Mouse (Mus musculus): ENCODE results near the gene Endov. TPM values are rescaled to one million over a fixed set of nuclear protein-coding genes. Genes with fewer than 3 reads are reported as not detected.

The Endov gene
- total RNA-seq, 2 experiments from 2014 or later = 4.7 to 5.3 TPM

DNA sequence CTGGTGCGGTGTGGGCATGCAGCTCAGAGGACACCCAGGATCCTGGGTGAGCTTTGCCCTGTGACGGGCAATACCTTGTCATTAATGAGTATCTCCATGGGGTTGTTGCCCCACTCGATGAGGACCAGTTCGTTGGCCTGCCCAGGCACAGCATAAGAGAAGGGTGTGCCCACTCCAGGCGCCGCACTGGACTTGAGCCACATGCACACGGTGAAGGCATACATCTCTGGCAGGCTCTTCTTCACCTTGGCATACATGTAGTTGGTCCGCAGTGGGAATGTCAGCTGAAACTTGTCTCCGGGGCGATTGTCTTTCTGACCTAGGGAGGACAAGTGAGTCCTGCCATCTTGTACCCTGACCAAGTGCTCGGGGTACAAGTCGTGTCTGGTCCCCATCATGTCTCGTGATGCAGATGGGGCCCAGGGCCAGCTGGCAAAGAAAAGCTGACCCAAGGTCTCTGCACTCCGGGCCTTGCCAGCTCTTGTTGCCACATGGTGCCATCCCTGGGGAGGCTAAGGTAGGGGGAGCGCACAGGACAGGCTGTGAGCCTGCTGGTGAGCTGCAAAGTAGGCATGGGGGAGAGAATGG lies 53.5 kb downstream of the Endov start:
- ATAC-seq (ENCODE audit: poor library complexity, severe bottlenecking) = no peak

DNA sequence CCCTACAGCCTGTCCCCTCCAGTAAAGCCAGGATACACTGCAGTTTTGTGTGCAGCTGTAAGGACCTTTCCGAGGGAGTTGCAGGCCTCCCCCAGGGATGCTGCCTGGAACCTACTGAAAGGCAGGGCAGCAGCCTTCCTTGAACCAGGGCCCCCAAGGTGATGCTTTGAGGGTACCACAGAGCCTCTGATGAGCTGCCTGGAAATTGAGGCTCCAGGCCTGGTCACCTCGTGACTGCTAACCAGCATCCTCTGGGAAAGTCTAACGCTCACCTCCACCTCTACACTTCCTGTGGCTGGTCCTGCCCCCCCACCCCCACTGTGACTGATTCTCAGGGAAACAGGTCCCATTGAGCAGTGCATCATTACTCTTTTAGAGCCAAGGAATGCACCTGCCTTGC lies 54.1 kb downstream of the Endov start:
- ATAC-seq (ENCODE audit: poor library complexity, severe bottlenecking) = no peak

DNA sequence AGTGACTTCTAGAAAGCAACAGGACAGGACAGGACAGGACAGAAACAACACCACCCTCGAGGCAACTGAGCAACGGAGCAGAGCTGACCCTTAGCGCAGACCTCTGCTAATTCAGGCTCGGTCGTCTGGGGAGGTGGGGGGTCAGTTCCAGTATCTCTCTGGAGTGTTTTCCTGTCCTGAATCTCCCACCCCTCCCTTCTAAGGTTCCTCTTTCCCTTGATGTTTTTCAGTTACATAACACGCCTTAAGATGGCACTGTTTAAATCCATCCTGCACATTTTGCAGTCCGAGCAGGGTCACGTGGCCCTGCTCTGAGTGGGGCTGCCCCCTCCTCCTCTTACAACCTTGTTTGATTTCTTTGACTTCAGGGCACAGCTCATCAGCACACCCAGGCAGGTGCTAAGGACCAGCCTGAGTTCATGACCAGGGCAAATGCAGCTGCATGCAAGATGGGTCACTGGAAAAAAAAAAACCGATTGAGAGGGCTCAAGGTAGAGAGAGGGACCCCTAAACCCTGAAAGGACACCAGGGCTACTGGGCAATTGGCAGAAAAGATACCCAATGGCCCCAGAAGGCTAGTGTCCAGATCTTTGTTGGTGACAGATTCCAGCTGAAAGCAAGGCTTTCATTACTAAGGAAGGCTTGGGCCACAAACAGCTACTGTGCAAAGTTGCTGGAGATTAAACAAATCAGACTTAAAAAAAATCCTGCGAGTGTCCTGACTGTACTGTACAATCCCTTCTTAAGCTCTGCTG lies 54.8 kb downstream of the Endov start:
- ATAC-seq (ENCODE audit: poor library complexity, severe bottlenecking) = no peak

DNA sequence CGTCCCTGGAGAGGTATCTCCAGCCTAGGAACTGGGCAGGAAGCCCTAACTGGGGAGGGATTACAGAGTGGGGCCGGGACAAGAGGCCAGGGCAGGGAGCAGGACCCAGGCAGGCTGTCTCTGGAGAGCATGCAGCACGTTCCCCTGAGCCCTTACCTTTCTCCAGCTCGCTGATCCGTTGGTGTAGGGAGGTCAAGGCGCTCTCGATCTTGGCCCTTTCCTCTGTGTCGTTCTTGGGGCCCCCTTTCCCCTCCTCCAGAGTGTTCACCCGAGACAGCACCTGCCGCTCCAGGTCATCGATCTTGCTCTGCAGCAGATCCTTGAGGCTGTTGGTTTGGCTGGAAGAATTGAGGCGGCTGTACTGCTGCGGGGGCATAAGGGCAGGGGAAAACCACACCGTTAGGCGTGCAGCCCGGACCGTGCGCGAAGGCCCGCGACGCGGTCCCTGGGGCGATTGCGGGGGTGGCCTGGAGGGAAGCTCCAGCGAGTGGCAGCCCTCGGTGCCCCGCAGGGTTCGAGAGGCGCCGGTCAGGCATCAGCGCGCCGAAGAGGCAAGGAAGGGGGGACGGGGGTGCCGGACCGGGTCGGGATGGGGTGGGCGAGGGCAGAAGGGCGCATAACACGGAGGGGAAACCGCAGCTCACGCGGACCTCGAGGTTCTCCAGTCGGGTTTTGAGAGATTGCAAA lies 55.5 kb downstream of the Endov start:
- ATAC-seq (ENCODE audit: poor library complexity, severe bottlenecking) = no peak

DNA sequence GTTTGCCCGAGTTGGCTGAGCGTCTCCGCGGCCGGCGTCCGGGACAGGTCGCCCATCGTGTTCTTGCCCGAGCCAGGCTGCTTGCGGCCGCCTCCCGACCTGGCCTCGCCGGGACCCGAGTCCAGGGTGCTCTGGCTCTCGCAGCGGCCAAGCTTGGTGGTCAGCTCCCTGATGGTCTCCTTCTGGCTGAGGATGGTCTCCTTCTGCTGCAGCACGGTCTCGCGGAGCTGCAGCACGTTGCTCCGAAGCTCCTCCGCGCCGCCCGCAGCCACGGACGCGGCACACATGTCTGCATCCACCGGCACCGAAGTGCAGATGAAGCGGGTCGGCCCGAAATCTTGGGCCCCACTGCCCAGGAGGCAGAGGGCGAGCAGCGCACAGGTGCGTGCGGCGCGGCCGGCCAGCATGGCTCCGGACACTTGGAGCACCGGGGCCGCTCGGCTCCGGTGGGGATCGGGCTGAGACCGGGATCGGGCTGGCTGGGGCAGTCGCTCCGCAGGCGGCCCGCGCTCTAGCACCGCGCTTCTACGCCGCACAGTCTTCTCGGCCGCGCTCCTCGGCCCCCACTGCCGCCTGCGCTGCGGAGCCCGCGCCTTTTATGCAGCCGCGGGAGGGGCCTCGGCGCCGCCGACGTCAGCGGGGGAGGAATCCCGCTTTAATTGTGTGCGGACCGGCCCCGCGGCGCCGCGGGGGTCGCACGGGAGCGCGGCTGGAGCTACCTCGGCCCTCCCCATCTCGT lies 56.2 kb downstream of the Endov start, which contains the start of gene Nptx1:
Gene Nptx1 (minus strand): TSS at position 571 of the 739 bp plus-strand sequence.
- ATAC-seq (ENCODE audit: poor library complexity, severe bottlenecking) = no peak

DNA sequence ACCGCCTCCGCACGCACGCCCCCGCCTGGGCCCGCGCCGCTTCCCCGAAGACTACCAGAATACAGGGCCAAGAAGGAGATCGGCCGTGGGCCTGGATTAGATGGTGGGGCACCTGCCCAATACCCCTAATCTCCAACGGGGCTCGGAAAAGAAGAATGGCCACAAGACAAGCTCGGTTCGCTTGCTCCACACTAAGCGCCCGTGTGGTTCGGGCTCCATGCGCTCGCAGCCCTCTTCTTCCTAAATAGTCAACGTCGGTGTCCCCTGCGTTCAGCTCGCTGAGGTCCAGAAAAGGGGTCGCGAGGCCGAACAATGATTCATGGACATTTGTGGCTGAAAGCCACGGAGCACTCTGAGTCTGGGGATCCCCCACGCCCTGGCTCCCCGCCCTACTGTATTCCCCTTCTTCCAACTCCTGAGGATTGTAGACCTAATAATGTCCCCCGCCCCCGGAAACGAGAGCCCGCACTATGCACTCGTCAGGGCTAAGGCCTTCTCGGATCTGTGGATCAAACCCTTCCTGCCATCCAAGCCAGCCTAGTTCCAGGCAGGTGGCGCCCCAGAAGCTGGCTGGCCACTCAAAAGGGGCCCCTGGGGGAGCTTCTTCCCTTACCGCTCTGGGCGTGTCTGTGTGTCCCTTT lies 56.9 kb downstream of the Endov start:
- no peak for ATAC-seq (ENCODE audit: poor library complexity, severe bottlenecking)

DNA sequence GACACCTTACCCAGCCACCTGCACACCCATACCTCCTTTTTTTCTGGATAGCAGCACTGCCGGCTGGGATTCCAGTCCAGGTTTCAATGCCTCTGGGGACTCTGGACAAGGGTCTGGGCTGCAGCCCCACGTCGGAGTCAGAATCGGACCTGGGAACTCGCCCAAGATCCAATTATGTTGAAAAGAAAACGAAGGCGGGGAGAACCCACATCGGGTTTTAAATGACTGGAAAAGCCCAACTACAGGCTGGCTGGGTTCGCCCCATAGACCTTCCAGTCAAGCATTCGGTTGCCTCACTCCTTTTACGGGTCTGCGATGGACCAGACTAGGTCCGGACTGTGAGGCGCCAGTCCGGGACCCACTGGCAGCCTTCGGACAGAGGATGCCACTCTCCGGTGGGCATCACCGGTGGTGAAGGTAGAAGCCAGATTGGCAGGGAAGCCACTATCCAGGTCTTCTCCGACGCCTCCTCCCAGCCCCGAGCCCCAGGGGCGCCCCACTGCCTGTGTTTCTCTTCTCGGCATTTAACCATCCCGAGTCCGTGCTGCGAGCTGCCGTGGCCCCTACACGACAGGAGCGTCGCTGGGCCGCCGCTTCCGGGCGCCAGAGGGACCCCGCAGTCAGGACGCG lies 57.7 kb downstream of the Endov start:
- ATAC-seq (ENCODE audit: poor library complexity, severe bottlenecking) = no peak

DNA sequence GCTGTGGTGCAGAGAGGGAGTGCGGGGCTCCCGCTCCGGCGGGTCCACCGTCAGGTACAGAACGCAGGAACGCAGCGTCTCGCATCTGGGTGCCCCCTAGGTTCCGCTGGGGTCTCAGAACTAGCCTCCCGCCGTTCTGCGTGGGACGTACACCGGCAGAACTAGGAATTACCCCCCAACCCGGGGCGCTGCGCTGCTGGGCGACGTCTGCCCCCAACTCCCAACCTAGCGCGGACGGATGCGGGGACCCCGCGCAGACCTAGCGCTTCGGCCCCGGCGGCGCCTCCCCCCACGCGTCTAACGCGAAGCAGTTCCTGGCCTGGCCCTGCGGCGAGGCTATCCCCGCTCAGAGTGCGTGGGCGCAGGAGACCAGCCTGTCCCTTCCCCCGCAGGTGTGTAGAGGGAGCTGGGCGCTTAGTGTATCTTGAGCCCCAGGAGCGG lies 58.2 kb downstream of the Endov start:
- no peak for ATAC-seq (ENCODE audit: poor library complexity, severe bottlenecking)

DNA sequence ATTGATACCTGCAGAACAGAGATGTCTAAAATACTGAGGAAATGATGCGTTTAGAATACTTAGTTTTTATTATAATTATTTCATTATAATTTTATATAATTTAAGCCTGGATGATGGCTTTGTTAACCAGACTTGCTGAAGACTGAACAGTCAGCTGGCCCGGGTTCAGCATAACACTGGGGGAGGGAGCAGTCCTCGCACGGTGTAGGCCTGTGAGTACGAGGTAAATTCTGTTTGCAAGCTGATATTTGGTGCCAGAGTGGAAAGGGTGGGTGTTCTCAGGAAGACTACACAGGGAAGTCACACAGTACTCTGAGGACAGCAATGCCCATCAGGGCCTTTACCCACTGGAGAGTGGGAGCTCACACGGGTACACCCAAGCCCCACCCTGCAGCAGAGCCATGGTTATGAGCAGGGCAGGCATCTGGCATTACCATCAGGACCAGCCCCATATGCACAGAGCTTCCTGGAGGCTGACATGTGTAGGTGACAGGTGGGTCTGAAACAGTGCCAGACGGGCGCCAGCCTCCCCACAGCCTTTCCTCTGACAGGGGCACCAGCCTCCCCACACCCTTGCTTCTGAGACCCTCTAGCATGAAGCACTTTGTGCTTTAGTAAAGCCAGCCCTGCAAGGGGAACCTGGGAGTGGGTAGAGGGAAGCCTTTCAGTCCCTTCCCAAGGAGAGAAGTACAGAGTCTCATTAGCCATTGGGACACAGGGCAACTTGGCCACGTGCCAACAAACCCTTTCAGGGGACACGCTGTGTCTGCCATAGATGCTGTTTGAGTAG lies 59.6 kb downstream of the Endov start:
- no peak for ATAC-seq (ENCODE audit: poor library complexity, severe bottlenecking)

DNA sequence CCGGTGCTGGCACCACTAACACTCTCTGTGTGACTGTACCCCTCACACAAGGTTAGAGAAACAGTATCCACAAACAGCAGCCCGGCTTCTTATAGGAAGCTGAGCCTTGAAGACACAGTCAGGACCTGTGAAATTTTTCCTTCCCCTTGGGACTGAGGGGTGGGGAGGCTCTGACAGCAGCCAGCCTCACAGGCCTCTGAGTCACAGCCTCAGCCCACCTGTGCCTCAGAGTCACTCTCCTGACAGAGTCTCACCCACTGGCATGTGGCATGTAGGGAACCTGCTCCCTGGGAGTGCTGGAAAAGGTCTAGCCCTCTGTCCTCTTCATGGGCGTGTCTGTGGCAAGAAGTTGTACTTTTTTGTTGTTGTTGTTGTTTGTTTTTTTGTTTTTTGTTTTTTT lies 60.3 kb downstream of the Endov start:
- ATAC-seq (ENCODE audit: poor library complexity, severe bottlenecking) = no peak

DNA sequence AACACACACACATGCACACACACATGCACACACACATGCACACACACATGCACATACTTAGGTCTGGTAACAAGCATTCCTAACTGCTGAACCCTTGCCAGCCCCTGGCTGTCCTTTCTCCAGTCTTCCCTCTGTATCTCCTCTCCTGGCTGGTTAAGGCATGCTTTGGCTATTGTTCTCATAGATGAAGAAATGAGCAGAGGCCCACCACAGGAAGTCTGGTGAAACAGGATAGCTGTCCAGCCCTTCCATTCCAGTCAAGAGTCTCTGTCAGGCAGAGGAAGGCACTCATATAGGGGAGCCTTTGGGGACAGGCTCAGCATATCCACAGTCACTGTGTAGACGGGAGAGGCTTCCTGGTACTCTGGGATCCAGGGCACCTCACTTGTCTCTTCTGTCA lies 61.2 kb downstream of the Endov start:
- ATAC-seq (ENCODE audit: poor library complexity, severe bottlenecking) = no peak

DNA sequence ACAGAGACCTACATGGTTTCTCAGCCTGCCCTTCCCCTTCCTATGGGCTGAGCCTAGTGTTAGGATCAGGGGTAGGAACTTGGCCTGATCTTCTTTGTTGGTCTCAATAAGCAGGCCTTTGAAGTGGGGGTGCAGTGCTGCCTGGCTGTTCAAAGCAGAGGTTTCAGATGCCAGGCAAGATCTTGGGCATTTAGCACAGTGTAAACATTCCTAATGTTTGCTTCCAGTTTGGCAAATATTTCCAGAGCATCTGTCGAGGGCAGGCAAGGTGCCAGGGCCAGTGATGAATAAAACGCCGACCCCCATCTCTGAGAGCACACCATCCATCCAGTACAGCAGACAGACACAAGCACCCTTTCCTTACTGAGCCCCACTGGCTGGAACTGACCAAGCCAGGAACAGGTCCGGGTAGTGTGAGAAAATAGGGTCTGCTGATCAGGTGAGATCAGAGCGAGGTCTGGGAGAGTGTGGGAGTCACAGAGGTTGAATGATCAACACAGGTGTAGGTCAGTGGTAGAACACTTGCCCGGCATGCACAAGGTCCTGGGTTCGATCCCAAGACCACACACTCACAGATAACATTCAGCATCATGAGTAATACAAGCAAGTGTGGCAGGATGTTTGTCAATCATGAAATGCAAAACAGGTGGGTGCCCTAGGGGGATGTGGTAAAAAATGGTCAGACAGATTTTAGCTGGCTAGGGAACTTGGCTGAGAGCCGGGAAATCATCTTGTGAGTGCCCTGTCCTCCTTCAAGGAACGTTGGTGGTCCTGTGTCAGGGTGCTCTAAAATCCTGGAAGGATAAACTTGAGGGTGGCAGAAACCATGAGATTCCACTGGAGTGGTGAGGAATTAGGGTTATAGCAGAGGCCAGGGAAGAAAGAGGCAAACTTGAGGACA lies 62.0 kb downstream of the Endov start:
- ATAC-seq (ENCODE audit: poor library complexity, severe bottlenecking) = no peak

DNA sequence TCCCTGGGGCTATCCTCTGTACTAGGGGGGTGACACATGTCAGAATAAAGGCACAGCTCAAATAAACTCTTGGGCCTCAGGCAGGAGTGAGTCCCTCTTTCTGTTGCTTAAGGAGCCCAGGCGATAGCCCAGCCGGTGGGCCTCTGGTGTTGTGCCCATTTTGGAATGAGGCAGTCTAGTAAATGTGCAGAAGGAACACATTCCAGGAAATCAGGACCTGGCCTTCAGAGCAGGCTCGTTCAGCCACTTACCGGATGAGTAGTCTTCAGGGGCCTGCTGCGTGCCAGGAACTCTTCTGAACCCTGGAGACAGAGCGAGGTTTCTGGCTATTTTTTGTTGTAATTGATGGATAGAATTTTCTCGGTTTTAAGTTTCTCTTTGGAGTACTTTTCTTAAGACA lies 63.6 kb downstream of the Endov start:
- ATAC-seq (ENCODE audit: poor library complexity, severe bottlenecking) = no peak

DNA sequence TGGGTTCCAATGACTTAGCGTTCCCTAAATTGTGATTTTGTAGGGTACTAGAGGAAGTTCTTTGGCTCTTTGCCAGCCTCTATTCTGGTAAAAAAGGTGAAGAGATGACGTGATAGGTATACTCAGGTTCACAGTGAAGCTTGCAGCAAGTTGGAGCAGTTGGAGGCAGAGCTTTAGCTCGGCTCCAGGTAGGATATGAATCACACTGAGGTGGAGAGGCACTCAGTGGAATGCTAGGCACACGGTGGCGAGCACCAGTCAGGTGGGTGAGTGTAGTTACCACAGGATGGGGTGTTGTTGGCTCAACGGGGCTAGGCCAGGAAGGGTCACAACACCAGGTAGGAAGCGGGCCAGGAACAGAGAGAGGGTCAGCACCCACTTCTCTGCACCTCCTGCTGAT lies 64.0 kb downstream of the Endov start:
- ATAC-seq (ENCODE audit: poor library complexity, severe bottlenecking) = no peak

DNA sequence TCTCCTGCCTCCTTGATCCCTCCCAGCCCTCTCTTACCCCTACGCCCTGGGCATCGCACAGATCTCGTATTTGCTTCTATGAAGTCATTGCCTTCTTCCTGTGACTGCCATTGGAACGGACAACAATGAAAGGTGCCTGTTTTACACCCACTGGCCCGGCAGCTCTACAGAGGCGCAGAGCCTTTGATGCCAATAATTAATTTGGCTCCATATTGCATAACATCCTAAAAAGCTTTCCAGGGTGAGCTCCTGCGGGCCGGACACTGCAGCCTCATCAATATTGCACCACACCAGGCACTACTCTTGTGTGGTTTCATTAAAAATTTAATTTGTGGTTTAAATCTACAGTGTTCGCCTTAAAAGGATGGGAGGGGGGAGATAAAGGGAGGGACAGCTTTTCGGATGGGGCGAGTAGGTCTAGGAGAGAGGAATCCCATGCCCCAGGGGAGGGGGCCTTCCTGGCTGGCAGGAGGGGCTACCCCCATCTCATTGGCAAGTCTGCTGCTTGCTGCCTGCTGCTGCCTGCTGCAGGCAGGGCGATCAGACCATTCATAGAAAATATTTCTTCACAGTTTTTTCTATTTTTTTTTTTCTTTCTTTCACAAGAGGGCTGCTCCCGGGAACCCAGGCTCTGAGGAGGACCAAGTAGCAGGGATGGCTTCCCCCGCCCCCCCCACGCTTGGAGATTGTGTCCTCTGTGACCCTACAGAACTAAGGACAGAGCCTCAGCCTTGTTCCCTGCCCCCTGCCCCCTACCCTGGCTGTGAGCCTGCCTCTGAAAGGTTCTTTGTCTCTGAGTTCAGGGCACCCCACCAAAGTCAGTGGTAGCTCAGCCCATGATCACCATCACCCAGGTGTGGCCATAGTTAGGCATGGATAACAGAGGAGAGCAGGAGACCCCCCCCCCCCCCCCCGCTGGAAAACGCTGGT lies 67.1 kb downstream of the Endov start:
- no peak for ATAC-seq (ENCODE audit: poor library complexity, severe bottlenecking)

DNA sequence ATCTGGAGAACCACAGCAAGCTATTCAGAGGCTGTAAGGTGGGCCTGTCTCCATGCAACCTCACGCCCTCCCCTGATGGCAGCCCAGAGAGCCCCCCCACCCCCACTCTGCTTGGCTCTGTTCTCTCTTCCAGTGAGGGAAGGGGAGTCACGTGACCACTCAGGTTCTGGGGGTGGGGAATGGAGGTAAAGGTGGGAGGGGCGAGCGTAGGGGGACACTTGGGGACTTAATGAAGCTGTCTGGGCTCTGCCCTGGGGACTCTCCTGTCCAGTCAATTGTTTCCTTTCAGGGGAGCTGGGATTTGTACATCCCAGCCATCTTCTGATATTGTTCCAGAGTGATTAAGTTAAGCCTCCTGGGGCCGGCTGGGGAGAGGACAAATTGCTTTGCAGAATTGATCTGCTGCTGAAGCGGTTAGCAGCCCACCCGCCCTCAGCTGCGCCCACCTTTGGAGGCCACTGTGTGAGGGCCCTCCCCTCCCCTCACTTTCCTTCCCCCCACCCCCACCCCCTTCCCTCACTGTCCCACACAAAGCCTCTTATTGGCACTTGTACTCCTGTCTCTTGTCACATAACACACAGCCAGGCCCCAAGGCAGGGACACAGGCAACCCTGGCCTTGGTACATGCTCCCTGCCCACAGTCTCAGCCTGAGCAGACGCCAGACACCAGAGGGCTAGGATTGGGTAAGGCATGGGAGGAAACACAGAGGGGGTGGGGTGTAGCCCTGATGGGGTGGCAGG lies 67.9 kb downstream of the Endov start:
- no peak for ATAC-seq (ENCODE audit: poor library complexity, severe bottlenecking)
